Mouse (Mus musculus) frontal cortex, postnatal 25 days (tissue): Measurements from ENCODE around the gene Sobp.

Experiments
- DNase-seq, 2 experiments: peaks; one replicate each; pipeline ENCODE4 v3.0.0; 2022; ENCODE audit warnings: low spot score in 2 of 2

Sobp gene

GRCm38 (mm10) chr10:43087421-43087820 is 86.9 kb downstream of the Sobp start:
- no peak for DNase-seq

- no peak for DNase-seq
Measured at GRCm38 (mm10) chr10:43086888-43087287, 87.4 kb downstream of the Sobp start.

- DNase-seq: no peak
Measured at GRCm38 (mm10) chr10:43084087-43084366, 90.3 kb downstream of the Sobp start.

GRCm38 (mm10) chr10:43083288-43084086 is 90.8 kb downstream of the Sobp start:
- no peak for DNase-seq

GRCm38 (mm10) chr10:43081316-43081715 is 93.0 kb downstream of the Sobp start:
- DNase-seq: no peak

- DNase-seq: peak; percentile 40 to 59
Measured at GRCm38 (mm10) chr10:43075535-43076152, 98.7 kb downstream of the Sobp start.

- no peak for DNase-seq
Measured at GRCm38 (mm10) chr10:43073281-43073680, 101.0 kb downstream of the Sobp start.

GRCm38 (mm10) chr10:43070893-43071292 is 103.4 kb downstream of the Sobp start:
- DNase-seq: no peak

- no peak for DNase-seq
Measured at GRCm38 (mm10) chr10:43065331-43065730, 109.0 kb downstream of the Sobp start.

GRCm38 (mm10) chr10:43061519-43062105 is 112.7 kb downstream of the Sobp start:
- DNase-seq: no peak

- DNase-seq: no peak
Measured at GRCm38 (mm10) chr10:43055405-43055804, 118.9 kb downstream of the Sobp start.

- no peak for DNase-seq
Measured at GRCm38 (mm10) chr10:43054776-43055175, 119.6 kb downstream of the Sobp start.

- no peak for DNase-seq
Measured at GRCm38 (mm10) chr10:43053861-43054560, 120.3 kb downstream of the Sobp start.

GRCm38 (mm10) chr10:43052462-43052861 is 121.9 kb downstream of the Sobp start:
- DNase-seq: no peak

- no peak for DNase-seq
Measured at GRCm38 (mm10) chr10:43047804-43048348, 126.5 kb downstream of the Sobp start.

GRCm38 (mm10) chr10:43043351-43044209 is 130.8 kb downstream of the Sobp start:
- no peak for DNase-seq

GRCm38 (mm10) chr10:43042591-43043327 is 131.6 kb downstream of the Sobp start:
- DNase-seq: no peak

- no peak for DNase-seq
Measured at GRCm38 (mm10) chr10:43041794-43042193, 132.5 kb downstream of the Sobp start.

- DNase-seq: no peak
Measured at GRCm38 (mm10) chr10:43037455-43037793, 136.9 kb downstream of the Sobp start.

- DNase-seq: no peak
Measured at GRCm38 (mm10) chr10:43036646-43037454, 137.5 kb downstream of the Sobp start.
